Mouse (Mus musculus) stomach, embryonic 15.5 days (tissue): ENCODE results near the gene Fmo6. TPM values are rescaled to one million over a fixed set of nuclear protein-coding genes. Genes with fewer than 3 reads are reported as not detected.

ENCODE experiments used
- ATAC-seq: fragments of 200-750 bp; cut with Nextera tagmentation; 2 replicates; pipeline ENCODE4 v1.8.0; 2017; ENCODE audit warnings: low read depth, moderate number of reproducible peaks, moderate TSS enrichment; ENCODE audit not compliant: insufficient read depth, low FRiP score
- H3K27ac ChIP-seq: fragments of 300-500 bp; sonication (generic); 2 replicates; pipeline ENCODE4 v1.5.1; 2015; ENCODE audit warnings: mild to moderate bottlenecking, inconsistent platforms
- H3K27me3 ChIP-seq: fragments of 300-500 bp; sonication (generic); replicated peaks from 2 replicates; pipeline ENCODE4 v1.6.1; 2015; ENCODE audit warnings: inconsistent platforms
- H3K36me3 ChIP-seq: fragments of 300-500 bp; sonication (generic); 2 replicates; pipeline ENCODE4 v1.6.1; 2015; ENCODE audit warnings: inconsistent platforms
- H3K4me1 ChIP-seq: fragments of 300-500 bp; sonication (generic); 2 replicates; pipeline ENCODE4 v1.6.1; 2015; ENCODE audit warnings: inconsistent platforms
- H3K4me2 ChIP-seq: fragments of 300-500 bp; sonication (generic); 2 replicates; pipeline ENCODE4 v1.6.1; 2015; ENCODE audit warnings: mild to moderate bottlenecking, inconsistent platforms
- H3K4me3 ChIP-seq: fragments of 300-500 bp; sonication (generic); replicated peaks from 2 replicates; pipeline ENCODE4 v1.5.1; 2015; ENCODE audit warnings: inconsistent platforms
- H3K9ac ChIP-seq: fragments of 300-500 bp; sonication (generic); 2 replicates; pipeline ENCODE4 v1.6.1; 2015; ENCODE audit warnings: inconsistent platforms
- H3K9me3 ChIP-seq: fragments of 300-500 bp; sonication (generic); 2 replicates; pipeline ENCODE4 v1.6.1; 2016; ENCODE audit warnings: inconsistent platforms
- WGBS: fragments of 180-500 bp; shearing (Covaris S2); methylation state at CpG from one replicate; pipeline ENCODE4 v1.1.7; 2015; 5-methylcytosine and 5-hydroxymethylcytosine counted together
- polyA plus RNA-seq: library from polyadenylated mRNA; unstranded; fragments of >200 nt; fragmentation: Nextera tagmentation; extraction: Ambion mirVana; gene quantifications from 2 replicates; pipeline ENCODE4 v1.2.1, GENCODE M21; 2015

Gene Fmo6
- polyA plus RNA-seq, 1 experiment from 2014 or later = 0.10 TPM

DNA sequence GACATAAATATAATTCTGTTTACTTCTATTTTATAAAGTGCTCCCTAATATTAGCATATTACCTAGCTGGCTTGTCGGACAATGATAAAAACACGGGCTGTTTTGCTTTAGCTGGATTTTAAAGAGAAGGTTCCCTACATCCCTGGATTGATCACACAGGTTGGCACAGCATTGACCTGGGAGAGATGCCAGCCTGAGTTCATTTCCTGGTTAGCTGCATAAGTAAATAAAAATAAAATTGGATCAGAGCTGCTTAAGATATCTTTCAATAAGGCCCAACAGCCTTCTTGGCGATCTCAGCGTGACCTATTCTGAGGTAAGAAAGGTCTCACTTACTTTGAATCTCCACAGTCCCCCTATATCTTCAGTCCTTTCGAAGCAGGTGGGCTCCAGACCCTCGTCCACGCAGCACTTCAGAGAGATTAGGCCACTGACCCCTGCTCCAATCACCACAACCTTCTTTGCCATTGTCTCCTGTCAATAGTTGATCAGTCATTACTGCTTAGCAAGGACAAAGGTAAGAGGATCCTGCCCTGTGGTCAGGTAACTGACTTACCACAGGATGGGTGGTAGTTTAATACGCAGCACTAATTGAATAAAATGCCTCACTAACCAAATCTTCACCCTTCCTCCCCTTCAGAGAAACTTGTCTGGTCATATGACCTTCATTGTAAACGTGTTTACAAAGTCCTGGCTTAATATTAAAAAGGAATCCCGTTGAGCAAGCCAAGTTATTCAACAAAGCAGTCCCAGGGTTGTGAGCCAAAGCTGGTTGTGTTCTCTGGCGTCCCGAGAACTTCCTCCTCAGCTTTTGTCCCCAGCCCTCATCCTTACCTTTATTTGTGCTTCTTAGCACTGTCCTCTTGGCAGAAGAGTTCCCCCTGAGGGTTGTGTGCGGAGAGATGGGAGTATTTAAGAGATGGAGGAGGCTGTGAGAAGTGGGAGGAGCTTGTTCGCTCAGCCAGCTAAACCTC, 39.2 kb downstream of the Fmo6 start, which contains the start of gene Fmo2:
Fmo2 (minus strand) TSS at position 889 of the 974 bp plus-strand sequence.
- no peak within 1 kb of the TSS for H3K4me2 ChIP-seq
- no peaks in the 10 kb centered on the region for H3K27me3 ChIP-seq
- H3K27ac ChIP-seq = no peak within 1 kb of the TSS
- no peak for ATAC-seq
- no peaks in the 10 kb centered on the region for H3K36me3 ChIP-seq
- no peaks in the 10 kb centered on the region for H3K4me1 ChIP-seq
- H3K4me3 ChIP-seq = no peak within 1 kb of the TSS
- no peaks in the 10 kb centered on the region for H3K9me3 ChIP-seq
- WGBS = 64% methylated on average over 14 of the region's 14 CpGs
- H3K9ac ChIP-seq = no peak within 1 kb of the TSS

GRCm38 (mm10) chr1:162895900-162896299, 41.4 kb downstream of the Fmo6 start:
- H3K4me3 ChIP-seq = no peak overlapping the region
- no peaks in the 10 kb centered on the region for H3K27me3 ChIP-seq
- no peak overlapping the region for H3K9ac ChIP-seq
- no peak overlapping the region for H3K27ac ChIP-seq
- no peaks in the 10 kb centered on the region for H3K9me3 ChIP-seq
- H3K4me2 ChIP-seq = no peak overlapping the region
- no peak for ATAC-seq
- no peaks in the 10 kb centered on the region for H3K4me1 ChIP-seq
- no peaks in the 10 kb centered on the region for H3K36me3 ChIP-seq
- WGBS = 37% methylated on average over 6 of the region's 6 CpGs

DNA sequence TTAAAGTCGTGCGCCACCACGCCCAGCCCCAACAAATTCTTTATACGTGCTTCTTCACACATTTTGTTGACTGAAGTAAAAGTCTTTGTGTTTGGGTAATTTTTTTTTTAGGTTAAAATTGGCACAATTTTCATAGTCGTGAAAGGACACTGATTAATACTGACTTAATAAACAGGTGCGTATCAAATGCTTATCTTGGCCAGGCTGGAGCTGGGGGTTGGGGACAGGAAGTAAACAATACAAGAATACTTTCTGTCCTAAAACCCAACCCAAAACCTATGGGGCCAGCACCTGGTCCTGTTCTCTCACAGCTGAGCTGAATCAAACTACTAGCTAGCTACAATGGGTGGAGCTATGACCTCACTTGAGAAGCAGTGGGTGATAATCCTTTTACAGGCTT, 44.3 kb downstream of the Fmo6 start:
- H3K27ac ChIP-seq = no peak overlapping the region
- no peaks in the 10 kb centered on the region for H3K9me3 ChIP-seq
- no peak for ATAC-seq

GRCm38 (mm10) chr1:162891980-162892451, 45.3 kb downstream of the Fmo6 start:
- Histone ChIP-seq H3K4me2 (no peak overlapping the region), H3K9ac (no peak overlapping the region), H3K27ac (no peak overlapping the region), H3K27me3 (no peaks in the 10 kb centered on the region), H3K9me3 (no peaks in the 10 kb centered on the region), H3K4me1 (no peaks in the 10 kb centered on the region), H3K4me3 (no peak overlapping the region), H3K36me3 (no peaks in the 10 kb centered on the region)
- WGBS = 20% methylated on average over 6 of the region's 6 CpGs
- ATAC-seq = peak; percentile 65; the same call in 1 of the 2 replicates

More for the DNA sequence above, 44.3 kb downstream of the Fmo6 start:
- 80% methylated on average over 6 of the region's 6 CpGs for WGBS
- no peaks in the 10 kb centered on the region for H3K27me3 ChIP-seq
- H3K4me2 ChIP-seq = no peak overlapping the region
- no peak overlapping the region for H3K9ac ChIP-seq
- no peaks in the 10 kb centered on the region for H3K4me1 ChIP-seq
- H3K36me3 ChIP-seq = no peaks in the 10 kb centered on the region
- H3K4me3 ChIP-seq = no peak overlapping the region

DNA sequence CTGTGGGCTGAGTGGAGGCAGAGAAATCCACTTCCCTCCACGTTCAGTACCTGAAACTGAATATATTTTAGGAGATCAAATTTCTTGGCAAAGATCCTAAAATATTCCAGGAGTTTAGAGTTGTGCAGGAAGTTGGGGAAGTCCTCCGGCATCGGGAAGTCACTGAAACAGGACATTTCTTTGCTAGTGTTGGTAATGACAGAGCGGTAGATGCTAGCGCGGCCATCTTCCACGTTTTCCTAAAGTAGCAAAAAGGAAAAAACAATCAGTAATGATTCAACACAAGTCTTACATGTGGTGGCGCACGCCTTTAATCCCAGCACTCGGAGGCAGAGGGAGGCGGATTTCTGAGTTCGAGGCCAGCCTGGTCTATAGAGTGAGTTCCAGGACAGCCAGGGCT, 48.7 kb downstream of the Fmo6 start:
- ATAC-seq = no peak
- no peak overlapping the region for H3K9ac ChIP-seq
- H3K4me1 ChIP-seq = no peaks in the 10 kb centered on the region
- H3K27me3 ChIP-seq = no peaks in the 10 kb centered on the region
- H3K27ac ChIP-seq = no peak overlapping the region
- no peak overlapping the region for H3K4me3 ChIP-seq
- WGBS = 79% methylated on average over 12 of the region's 12 CpGs
- H3K9me3 ChIP-seq = no peaks in the 10 kb centered on the region
- H3K4me2 ChIP-seq = no peak overlapping the region
- H3K36me3 ChIP-seq = no peaks in the 10 kb centered on the region

DNA sequence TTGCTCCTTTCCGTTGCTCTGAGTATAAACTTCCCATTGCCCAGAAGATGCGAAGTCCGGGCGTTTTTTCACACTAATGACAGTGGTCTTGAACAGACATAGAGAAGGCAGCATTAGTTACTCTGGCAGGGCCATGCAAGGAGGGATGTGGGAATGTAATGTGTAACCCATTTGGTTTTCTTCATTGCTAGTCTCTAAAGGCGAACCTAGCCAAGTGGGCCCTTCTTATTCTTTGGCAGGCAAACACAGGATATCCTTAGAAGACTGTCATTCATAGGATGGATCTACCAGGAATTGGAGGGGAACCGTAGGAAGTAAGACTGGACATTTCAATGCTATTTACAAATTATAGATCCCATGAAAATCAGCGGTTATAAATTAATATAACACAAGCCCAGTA, 49.7 kb downstream of the Fmo6 start:
- WGBS = 88% methylated on average over 7 of the region's 7 CpGs
- no peaks in the 10 kb centered on the region for H3K9me3 ChIP-seq
- no peak overlapping the region for H3K27ac ChIP-seq
- no peak overlapping the region for H3K4me2 ChIP-seq
- H3K4me3 ChIP-seq = no peak overlapping the region
- H3K9ac ChIP-seq = no peak overlapping the region
- ATAC-seq = no peak
- H3K36me3 ChIP-seq = no peaks in the 10 kb centered on the region
- no peaks in the 10 kb centered on the region for H3K27me3 ChIP-seq
- no peaks in the 10 kb centered on the region for H3K4me1 ChIP-seq

GRCm38 (mm10) chr1:162886138-162886816, 51.0 kb downstream of the Fmo6 start:
- peak; percentile 14; the same call in 1 of the 2 replicates for ATAC-seq
- no peak overlapping the region for H3K4me2 ChIP-seq
- no peak overlapping the region for H3K4me3 ChIP-seq
- no peaks in the 10 kb centered on the region for H3K9me3 ChIP-seq
- H3K4me1 ChIP-seq = no peaks in the 10 kb centered on the region
- no peaks in the 10 kb centered on the region for H3K27me3 ChIP-seq
- H3K36me3 ChIP-seq = no peaks in the 10 kb centered on the region
- no peak overlapping the region for H3K27ac ChIP-seq
- no peak overlapping the region for H3K9ac ChIP-seq
- 74% methylated on average over 11 of the region's 11 CpGs for WGBS

GRCm38 (mm10) chr1:162882681-162883080, 54.6 kb downstream of the Fmo6 start:
- Histone ChIP-seq H3K27me3 (no peaks in the 10 kb centered on the region), H3K4me3 (no peak overlapping the region), H3K4me2 (no peak overlapping the region), H3K27ac (no peak overlapping the region), H3K9ac (no peak overlapping the region), H3K9me3 (no peaks in the 10 kb centered on the region), H3K4me1 (no peaks in the 10 kb centered on the region), H3K36me3 (no peaks in the 10 kb centered on the region)
- no peak for ATAC-seq
- 59% methylated on average over 4 of the region's 4 CpGs for WGBS

DNA sequence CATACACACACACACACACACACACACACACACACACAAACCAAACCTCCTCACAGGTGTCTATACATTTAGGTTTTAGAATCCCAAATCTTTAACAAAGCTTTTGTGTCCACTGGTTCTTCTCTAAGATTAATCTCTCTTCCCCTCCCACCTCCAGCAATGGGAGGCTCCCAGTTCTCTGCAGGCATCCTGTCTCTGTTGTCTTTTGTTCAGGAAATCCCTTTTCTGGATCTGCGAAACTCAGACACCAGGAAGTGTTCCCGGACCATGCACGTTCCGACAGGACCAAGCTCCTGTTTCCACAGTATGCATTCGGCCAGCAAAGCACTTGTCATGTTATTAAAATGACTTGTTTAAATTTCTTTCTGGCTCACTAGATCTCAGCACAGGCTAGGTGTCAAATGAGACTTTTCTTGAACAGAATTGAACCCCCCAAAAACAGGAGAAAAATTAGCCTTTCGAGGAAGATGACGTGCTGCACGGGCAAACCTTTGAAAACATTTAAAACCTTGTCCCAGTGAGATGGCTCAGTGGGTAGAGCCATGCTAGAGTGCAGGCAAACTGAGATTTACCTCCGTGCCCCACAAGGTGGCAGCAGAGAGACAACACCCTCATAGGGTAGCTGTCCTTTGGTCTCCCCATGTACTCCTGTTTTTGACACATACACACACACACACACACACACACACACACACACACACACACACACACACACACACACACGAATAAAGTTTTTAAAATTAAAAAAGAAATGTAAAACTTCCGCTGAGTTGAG, 57.5 kb downstream of the Fmo6 start:
- no peak overlapping the region for H3K9ac ChIP-seq
- H3K27me3 ChIP-seq = no peaks in the 10 kb centered on the region
- H3K36me3 ChIP-seq = no peaks in the 10 kb centered on the region
- H3K4me2 ChIP-seq = no peak overlapping the region
- 52% methylated on average over 11 of the region's 11 CpGs for WGBS
- H3K9me3 ChIP-seq = no peaks in the 10 kb centered on the region
- H3K4me3 ChIP-seq = no peak overlapping the region
- ATAC-seq = no peak
- no peak overlapping the region for H3K27ac ChIP-seq
- no peaks in the 10 kb centered on the region for H3K4me1 ChIP-seq

GRCm38 (mm10) chr1:162875091-162875490, 62.2 kb downstream of the Fmo6 start:
- Histone ChIP-seq H3K4me3 (no peak overlapping the region), H3K36me3 (no peaks in the 10 kb centered on the region), H3K27ac (no peak overlapping the region), H3K9ac (no peak overlapping the region), H3K9me3 (no peaks in the 10 kb centered on the region), H3K4me2 (no peak overlapping the region), H3K27me3 (no peaks in the 10 kb centered on the region), H3K4me1 (0 out of 2 replicates have a peak, but pooled peaks cover 3% of the 10 kb centered on the region)
- ATAC-seq = no peak
- WGBS = 41% methylated on average over 3 of the region's 3 CpGs

DNA sequence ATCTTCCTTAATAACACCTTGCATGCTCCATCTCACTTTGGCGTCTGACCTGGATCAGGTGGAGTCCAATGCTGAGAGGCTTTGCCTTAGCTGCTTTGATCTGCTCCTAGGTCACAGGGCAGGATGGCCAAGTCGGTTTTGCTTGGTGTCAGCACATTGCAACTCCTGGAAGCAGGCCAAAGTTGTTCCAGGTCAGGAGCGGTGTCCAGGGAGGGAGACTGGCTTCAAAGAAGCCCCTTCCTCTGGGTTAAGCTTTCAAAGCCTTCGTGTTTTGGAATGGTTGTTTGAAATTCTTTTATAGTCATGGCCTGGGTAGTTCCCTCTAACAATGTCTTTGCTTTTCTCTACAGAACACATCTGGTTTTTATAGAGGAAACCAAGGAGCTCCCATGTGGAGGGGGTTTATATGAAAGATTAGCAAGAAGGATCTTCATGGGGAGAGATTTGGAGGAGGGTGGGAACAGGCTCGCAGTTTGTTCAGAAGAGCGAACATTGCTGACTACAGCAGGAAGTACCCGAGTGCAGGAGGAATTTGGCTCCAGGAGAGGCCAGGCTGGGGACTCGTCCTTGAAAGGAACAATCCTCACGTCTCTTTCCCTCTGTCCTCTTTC, 65.5 kb downstream of the Fmo6 start:
- no peak overlapping the region for H3K9ac ChIP-seq
- no peak overlapping the region for H3K4me2 ChIP-seq
- no peak overlapping the region for H3K27ac ChIP-seq
- H3K36me3 ChIP-seq = no peaks in the 10 kb centered on the region
- H3K9me3 ChIP-seq = no peaks in the 10 kb centered on the region
- ATAC-seq = no peak
- no peaks in the 10 kb centered on the region for H3K27me3 ChIP-seq
- H3K4me3 ChIP-seq = no peak overlapping the region
- WGBS = 28% methylated on average over 9 of the region's 9 CpGs
- 0 out of 2 replicates have a peak, but pooled peaks cover 3% of the 10 kb centered on the region for H3K4me1 ChIP-seq
